Comparison of ENCODE assay signal across 21 mouse cellular contexts in the genomic region with DNA sequence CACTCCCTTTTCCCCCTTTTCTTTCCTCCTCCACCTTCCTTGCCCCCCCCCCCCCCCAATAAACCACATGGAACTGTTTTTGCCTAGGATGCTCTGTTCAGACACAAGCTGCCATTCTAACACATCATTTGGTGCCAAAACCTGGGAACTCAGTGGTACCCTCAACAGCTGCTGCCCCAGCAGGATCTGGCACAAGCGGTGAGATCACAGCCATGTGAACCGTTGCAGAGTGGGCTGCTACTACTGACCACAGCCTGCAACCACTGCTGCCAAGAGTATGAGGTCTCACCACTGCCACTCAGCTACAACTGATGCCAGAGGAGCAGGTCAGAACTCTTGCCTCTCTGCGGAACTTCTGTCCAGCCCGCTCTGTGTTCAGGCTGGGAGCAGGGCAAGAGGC.
DNase-seq lines count a peak whose midpoint lies in the region; ATAC-seq and TF ChIP-seq lines count a peak whose summit lies in the region.
"Had no signal": no experiment of that assay in that cellular context is flagged by ENCODE, and none has a peak within 500 bp of the region (broad histone marks: within the 10 kb centered on the region; RNA-seq: fewer than 3 reads in every experiment).

No protein-coding gene starts in this region.

- ATAC-seq in hindbrain, embryonic 14.5 days (ENCODE audit: low FRiP score) = peak; percentile 48; the same call in 1 of the 2 replicates
- no peak for ATAC-seq in hindbrain, embryonic 12.5 days (ENCODE audit: low FRiP score)
- 0 out of 2 replicates have a peak, but pooled peaks have one; percentile 35 for ATAC-seq in limb, embryonic 15.5 days (ENCODE audit: insufficient number of reproducible peaks, low FRiP score, low TSS enrichment, low read depth)
- no peak for ATAC-seq in lung, postnatal 0 days
- ATAC-seq: forebrain, embryonic 15.5 days had no signal

- H3K4me3 ChIP-seq in hindbrain, embryonic 14.5 days (replicated peaks; ENCODE audit: low read length) = no peak overlapping the region
- no peak overlapping the region for H3K4me3 ChIP-seq in hindbrain, embryonic 12.5 days
- no peak overlapping the region for H3K4me3 ChIP-seq in limb, embryonic 15.5 days
- no peak overlapping the region for H3K4me3 ChIP-seq in limb, embryonic 10.5 days
- no peak overlapping the region for H3K4me3 ChIP-seq in cerebellum, adult 2 months (replicated peaks; ENCODE audit: insufficient read depth, low read depth, low read length)
- H3K4me3 ChIP-seq in lung, postnatal 0 days (ENCODE audit: low read depth, low read length) = no peak overlapping the region
- H3K4me3 ChIP-seq: forebrain, embryonic 15.5 days; limb, embryonic 12.5 days; liver, embryonic 13.5 days; lung, embryonic 15.5 days; neural tube, embryonic 13.5 days had no signal

- 87% methylated on average over 4 of the region's 4 CpGs for WGBS in hindbrain, embryonic 14.5 days
- 94% methylated on average over 4 of the region's 4 CpGs for WGBS in hindbrain, embryonic 12.5 days
- 93% methylated on average over 4 of the region's 4 CpGs for WGBS in limb, embryonic 15.5 days
- 94% methylated on average over 4 of the region's 4 CpGs for WGBS in limb, embryonic 10.5 days
- 13% methylated on average over 4 of the region's 4 CpGs for WGBS in cerebellum, adult 2 months
- 92% methylated on average over 4 of the region's 4 CpGs for WGBS in lung, postnatal 0 days

- no peaks in the 10 kb centered on the region for H3K27me3 ChIP-seq in hindbrain, embryonic 14.5 days (ENCODE audit: control insufficient read depth, insufficient read depth, low read length)
- H3K27me3 ChIP-seq in hindbrain, embryonic 12.5 days = no peaks in the 10 kb centered on the region
- no peaks in the 10 kb centered on the region for H3K27me3 ChIP-seq in limb, embryonic 15.5 days
- H3K27me3 ChIP-seq in limb, embryonic 10.5 days (ENCODE audit: low read depth, poor library complexity, severe bottlenecking) = no peaks in the 10 kb centered on the region
- no peaks in the 10 kb centered on the region; the same call in 1 of the 2 replicates for H3K27me3 ChIP-seq in cerebellum, adult 2 months (ENCODE audit: control insufficient read depth, insufficient read depth, low read length)
- H3K27me3 ChIP-seq in lung, postnatal 0 days (replicated peaks; ENCODE audit: insufficient read depth, low read length) = no peaks in the 10 kb centered on the region
- H3K27me3 ChIP-seq: forebrain, embryonic 15.5 days; limb, embryonic 12.5 days; liver, embryonic 13.5 days; lung, embryonic 15.5 days; neural tube, embryonic 13.5 days had no signal

- no peak for TF ChIP-seq EP300 in lung, postnatal 0 days (IDR thresholded peaks at IDR 0.05)

- H3K9me3 ChIP-seq in hindbrain, embryonic 14.5 days (ENCODE audit: control insufficient read depth, low read length) = 0 out of 2 replicates have a peak, but pooled peaks cover 8% of the 10 kb centered on the region
- H3K9me3 ChIP-seq in hindbrain, embryonic 12.5 days (replicated peaks) = peaks cover 5% of the 10 kb centered on the region; the same call in 1 of the 2 replicates
- no peaks in the 10 kb centered on the region for H3K9me3 ChIP-seq in limb, embryonic 15.5 days
- H3K9me3 ChIP-seq in limb, embryonic 10.5 days (replicated peaks) = 0 out of 2 replicates have a peak, but pooled peaks cover 2% of the 10 kb centered on the region
- H3K9me3 ChIP-seq in lung, postnatal 0 days (ENCODE audit: low read length) = no peaks in the 10 kb centered on the region
- H3K9me3 ChIP-seq: forebrain, embryonic 15.5 days; liver, embryonic 13.5 days; lung, embryonic 15.5 days; neural tube, embryonic 13.5 days had no signal

- H3K4me2 ChIP-seq in hindbrain, embryonic 14.5 days (replicated peaks) = no peak overlapping the region
- no peak overlapping the region for H3K4me2 ChIP-seq in hindbrain, embryonic 12.5 days (replicated peaks)
- H3K4me2 ChIP-seq in limb, embryonic 15.5 days = no peak overlapping the region
- H3K4me2 ChIP-seq in lung, postnatal 0 days (replicated peaks; ENCODE audit: low read depth, low read length) = no peak overlapping the region
- H3K4me2 ChIP-seq: forebrain, embryonic 15.5 days; heart, embryonic 11.5 days; limb, embryonic 12.5 days; liver, embryonic 13.5 days; lung, embryonic 15.5 days; neural tube, embryonic 13.5 days had no signal

- H3K9ac ChIP-seq in hindbrain, embryonic 14.5 days = no peak overlapping the region
- H3K9ac ChIP-seq in hindbrain, embryonic 12.5 days = no peak overlapping the region
- no peak overlapping the region for H3K9ac ChIP-seq in limb, embryonic 15.5 days
- no peak overlapping the region for H3K9ac ChIP-seq in lung, postnatal 0 days (replicated peaks; ENCODE audit: low read depth)
- H3K9ac ChIP-seq: forebrain, embryonic 15.5 days; limb, embryonic 12.5 days; liver, embryonic 13.5 days; lung, embryonic 15.5 days; neural tube, embryonic 13.5 days had no signal

- no peak for DNase-seq in hindbrain, embryonic 14.5 days (ENCODE audit: low spot score)
- DNase-seq in limb, embryonic 10.5 days (ENCODE audit: low spot score) = no peak
- peak; percentile 48 to 70 for DNase-seq in cerebellum, adult 2 months
- peak; percentile 72 to 78 for DNase-seq in cerebellum, postnatal 25 days
- DNase-seq in frontal cortex, postnatal 36 days (ENCODE audit: low spot score in 2 of 2) = no peak
- DNase-seq in lung, postnatal 0 days (ENCODE audit: low spot score) = no peak
- DNase-seq: B cell, adult 2 months; embryo, embryonic 11 days; heart, postnatal 10 days; kidney, adult 18-20 months; liver, embryonic 13.5 days; right cerebral cortex, adult 18-20 months; thymus, postnatal 25 days had no signal

- no peaks in the 10 kb centered on the region for H3K4me1 ChIP-seq in hindbrain, embryonic 14.5 days (replicated peaks; ENCODE audit: control insufficient read depth, insufficient read depth, low read length)
- no peaks in the 10 kb centered on the region for H3K4me1 ChIP-seq in hindbrain, embryonic 12.5 days
- H3K4me1 ChIP-seq in limb, embryonic 15.5 days = no peaks in the 10 kb centered on the region
- H3K4me1 ChIP-seq in limb, embryonic 10.5 days = no peaks in the 10 kb centered on the region
- no peaks in the 10 kb centered on the region for H3K4me1 ChIP-seq in cerebellum, adult 2 months (ENCODE audit: control insufficient read depth, insufficient read depth, low read length)
- no peaks in the 10 kb centered on the region for H3K4me1 ChIP-seq in lung, postnatal 0 days (ENCODE audit: insufficient read depth, low read depth, low read length)
- H3K4me1 ChIP-seq: forebrain, embryonic 15.5 days; limb, embryonic 12.5 days; liver, embryonic 13.5 days; lung, embryonic 15.5 days; neural tube, embryonic 13.5 days had no signal

- H3K27ac ChIP-seq in hindbrain, embryonic 14.5 days = no peak overlapping the region
- no peak overlapping the region for H3K27ac ChIP-seq in hindbrain, embryonic 12.5 days
- H3K27ac ChIP-seq in limb, embryonic 15.5 days = no peak overlapping the region
- H3K27ac ChIP-seq in limb, embryonic 10.5 days = no peak overlapping the region
- H3K27ac ChIP-seq in cerebellum, adult 2 months (ENCODE audit: insufficient read depth, low read length) = no peak overlapping the region
- no peak overlapping the region for H3K27ac ChIP-seq in lung, postnatal 0 days (ENCODE audit: low read length)
- H3K27ac ChIP-seq: forebrain, embryonic 15.5 days; kidney, postnatal 0 days; limb, embryonic 12.5 days; liver, embryonic 13.5 days; lung, embryonic 15.5 days; neural tube, embryonic 13.5 days had no signal

- no peaks in the 10 kb centered on the region for H3K36me3 ChIP-seq in hindbrain, embryonic 14.5 days (replicated peaks; ENCODE audit: control insufficient read depth, insufficient read depth)
- H3K36me3 ChIP-seq in hindbrain, embryonic 12.5 days = no peaks in the 10 kb centered on the region
- H3K36me3 ChIP-seq in limb, embryonic 15.5 days = no peaks in the 10 kb centered on the region
- H3K36me3 ChIP-seq in limb, embryonic 10.5 days = no peaks in the 10 kb centered on the region
- no peaks in the 10 kb centered on the region for H3K36me3 ChIP-seq in lung, postnatal 0 days (ENCODE audit: insufficient read depth, low read length)
- H3K36me3 ChIP-seq: forebrain, embryonic 15.5 days; limb, embryonic 12.5 days; liver, embryonic 13.5 days; lung, embryonic 15.5 days; neural tube, embryonic 13.5 days had no signal

- no peak for TF ChIP-seq POLR2A in cerebellum, adult 2 months (IDR thresholded peaks at IDR 0.05; ENCODE audit: borderline replicate concordance, insufficient read depth, low read length)

- TF ChIP-seq CTCF in cerebellum, adult 2 months (IDR thresholded peaks at IDR 0.05; ENCODE audit: borderline replicate concordance, insufficient read depth, low read depth, low read length) = no peak
- TF ChIP-seq CTCF in lung, postnatal 0 days (IDR thresholded peaks at IDR 0.05) = no peak

Comparison
In these comparisons a context has a peak if more than half of its experiments do, and no peak if none do; other contexts are left out.
1. ATAC-seq: peak in hindbrain, embryonic 14.5 days (single experiment) and limb, embryonic 15.5 days (single experiment); none in hindbrain, embryonic 12.5 days (single experiment) and lung, postnatal 0 days (single experiment).
2. DNase-seq: peak in cerebellum, adult 2 months (2 of 2) and cerebellum, postnatal 25 days (2 of 2); none in hindbrain, embryonic 14.5 days (single experiment), limb, embryonic 10.5 days (single experiment), frontal cortex, postnatal 36 days (0 of 2) and lung, postnatal 0 days (single experiment).